Mouse (Mus musculus): ENCODE results near the gene Cpvl. TPM values are rescaled to one million over a fixed set of nuclear protein-coding genes. Genes with fewer than 3 reads are reported as not detected.

The Cpvl gene
- polyA plus RNA-seq, 1 experiment from 2014 or later = not detected

DNA sequence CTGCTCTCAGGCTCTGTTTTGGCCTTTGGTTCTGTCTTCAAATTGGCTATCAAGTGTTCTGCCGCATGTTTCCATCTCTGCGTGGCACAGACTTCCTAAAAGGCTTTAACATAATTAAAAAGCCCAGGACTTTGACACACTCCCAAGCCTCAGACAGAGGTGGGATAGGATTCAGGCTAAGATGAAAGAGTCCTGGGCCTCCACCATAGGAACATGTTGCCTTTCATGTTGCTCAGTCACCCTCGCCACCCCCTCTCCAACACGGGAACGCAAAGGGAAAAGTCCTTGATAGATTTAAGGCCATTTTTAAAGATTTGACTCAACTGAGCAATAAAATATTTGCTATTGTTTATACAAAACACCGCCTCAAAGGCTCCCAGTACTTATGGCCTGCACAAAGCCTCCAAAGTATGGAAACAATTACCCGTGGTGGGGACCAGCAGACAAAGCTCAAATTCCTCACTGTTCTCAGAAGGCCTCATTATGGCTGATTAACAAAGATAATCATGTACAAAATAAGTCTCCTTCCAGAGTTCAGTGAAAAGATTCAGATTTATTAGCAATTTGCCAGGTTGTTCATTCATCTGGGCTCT lies 80.5 kb downstream of the Cpvl start:
- ATAC-seq (ENCODE audit: low read depth) = no peak
- Histone ChIP-seq H3K4me2 (ENCODE audit: low read depth, low read length) (no peak overlapping the region), H3K9me3 (replicated peaks; ENCODE audit: control insufficient read depth, low read length) (no peaks in the 10 kb centered on the region), H3K4me3 (ENCODE audit: low read depth, low read length) (no peak overlapping the region), H3K9ac (ENCODE audit: low read depth, low read length) (no peak overlapping the region), H3K27me3 (ENCODE audit: control insufficient read depth, insufficient read depth, low read depth, low read length) (no peaks in the 10 kb centered on the region), H3K27ac (ENCODE audit: low read length) (no peak overlapping the region), H3K36me3 (ENCODE audit: control insufficient read depth, insufficient read depth) (no peaks in the 10 kb centered on the region), H3K4me1 (ENCODE audit: control insufficient read depth, low read depth, low read length) (no peaks in the 10 kb centered on the region)
- WGBS (ENCODE audit: insufficient replicate concordance) = 67% methylated on average over 7 of the region's 7 CpGs

DNA sequence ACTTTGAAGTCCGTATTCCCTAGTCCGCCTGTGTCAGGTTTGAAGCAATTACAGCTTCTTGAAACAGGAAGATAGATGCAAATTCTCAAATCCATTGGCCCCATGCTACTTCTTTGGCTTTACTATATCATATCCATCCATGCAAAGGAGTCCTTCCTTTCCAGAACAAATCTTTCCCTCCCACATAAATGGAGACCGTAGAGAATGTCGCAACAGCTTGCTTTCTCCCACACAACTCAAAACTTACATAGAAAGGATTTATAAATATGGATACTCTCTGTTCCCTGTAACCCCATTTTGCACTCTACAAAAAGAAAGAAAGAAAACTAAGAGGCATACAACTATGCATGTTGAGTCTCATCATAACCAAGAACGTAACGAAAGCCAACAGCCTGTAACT lies 81.3 kb downstream of the Cpvl start:
- no peaks in the 10 kb centered on the region for H3K4me1 ChIP-seq (ENCODE audit: control insufficient read depth, low read depth, low read length)
- H3K27me3 ChIP-seq (ENCODE audit: control insufficient read depth, insufficient read depth, low read depth, low read length) = no peaks in the 10 kb centered on the region
- no peak overlapping the region for H3K4me3 ChIP-seq (ENCODE audit: low read depth, low read length)
- H3K4me2 ChIP-seq (ENCODE audit: low read depth, low read length) = no peak overlapping the region
- H3K9ac ChIP-seq (ENCODE audit: low read depth, low read length) = no peak overlapping the region
- no peak for ATAC-seq (ENCODE audit: low read depth)
- no peaks in the 10 kb centered on the region for H3K36me3 ChIP-seq (ENCODE audit: control insufficient read depth, insufficient read depth)
- 72% methylated on average over 6 of the region's 6 CpGs for WGBS (ENCODE audit: insufficient replicate concordance)
- H3K27ac ChIP-seq (ENCODE audit: low read length) = no peak overlapping the region
- no peaks in the 10 kb centered on the region for H3K9me3 ChIP-seq (replicated peaks; ENCODE audit: control insufficient read depth, low read length)

DNA sequence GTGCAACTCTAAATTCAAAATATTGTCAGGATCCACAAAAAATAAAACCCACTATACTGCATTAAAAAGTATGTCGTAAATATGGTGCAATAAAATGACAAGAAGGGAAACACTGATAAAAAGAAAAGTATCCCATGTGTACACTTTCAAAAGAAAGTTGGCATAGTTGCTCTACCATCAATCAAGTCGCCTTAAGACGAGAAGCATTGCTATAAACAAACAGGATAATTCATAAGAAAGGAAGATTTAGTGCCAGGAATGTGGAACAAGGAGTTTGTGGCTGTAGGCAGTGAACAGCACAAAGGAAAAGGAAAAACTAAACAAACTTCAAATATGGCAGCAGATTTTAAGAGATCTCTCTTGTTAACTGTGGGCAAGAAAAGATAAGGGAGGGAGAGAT lies 84.7 kb downstream of the Cpvl start:
- no peaks in the 10 kb centered on the region for H3K4me1 ChIP-seq (ENCODE audit: control insufficient read depth, low read depth, low read length)
- 47% methylated on average over 3 of the region's 3 CpGs for WGBS (ENCODE audit: insufficient replicate concordance)
- H3K4me2 ChIP-seq (ENCODE audit: low read depth, low read length) = no peak overlapping the region
- H3K9ac ChIP-seq (ENCODE audit: low read depth, low read length) = no peak overlapping the region
- H3K36me3 ChIP-seq (ENCODE audit: control insufficient read depth, insufficient read depth) = no peaks in the 10 kb centered on the region
- H3K4me3 ChIP-seq (ENCODE audit: low read depth, low read length) = no peak overlapping the region
- H3K27me3 ChIP-seq (ENCODE audit: control insufficient read depth, insufficient read depth, low read depth, low read length) = no peaks in the 10 kb centered on the region
- no peak for ATAC-seq (ENCODE audit: low read depth)
- H3K27ac ChIP-seq (ENCODE audit: low read length) = no peak overlapping the region
- H3K9me3 ChIP-seq (replicated peaks; ENCODE audit: control insufficient read depth, low read length) = no peaks in the 10 kb centered on the region

DNA sequence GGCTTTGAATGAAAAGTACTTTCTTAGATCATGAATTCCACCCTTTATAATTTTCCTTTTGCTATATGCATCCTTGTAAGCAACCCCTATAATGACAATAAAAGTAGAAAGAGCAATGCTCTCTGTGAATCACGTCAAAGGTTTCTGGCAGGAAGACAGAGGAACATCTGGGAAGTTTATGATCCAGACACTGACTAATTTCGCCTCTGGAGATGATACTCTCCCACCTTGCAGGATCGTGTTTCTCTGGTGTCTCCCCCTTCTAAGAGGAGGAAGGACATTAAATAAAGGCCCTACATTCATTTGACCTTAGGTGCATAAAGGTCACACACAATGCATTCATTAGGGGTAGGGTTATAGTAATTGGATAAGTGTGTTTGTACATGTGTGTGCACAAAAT lies 87.4 kb downstream of the Cpvl start:
- ATAC-seq (ENCODE audit: low read depth) = no peak
- Histone ChIP-seq H3K4me3 (ENCODE audit: low read depth, low read length) (no peak overlapping the region), H3K4me1 (ENCODE audit: control insufficient read depth, low read depth, low read length) (no peaks in the 10 kb centered on the region), H3K9me3 (replicated peaks; ENCODE audit: control insufficient read depth, low read length) (no peaks in the 10 kb centered on the region), H3K27ac (ENCODE audit: low read length) (no peak overlapping the region), H3K9ac (ENCODE audit: low read depth, low read length) (no peak overlapping the region), H3K36me3 (ENCODE audit: control insufficient read depth, insufficient read depth) (no peaks in the 10 kb centered on the region), H3K4me2 (ENCODE audit: low read depth, low read length) (no peak overlapping the region), H3K27me3 (ENCODE audit: control insufficient read depth, insufficient read depth, low read depth, low read length) (no peaks in the 10 kb centered on the region)
- 49% methylated on average over 3 of the region's 3 CpGs for WGBS (ENCODE audit: insufficient replicate concordance)

DNA sequence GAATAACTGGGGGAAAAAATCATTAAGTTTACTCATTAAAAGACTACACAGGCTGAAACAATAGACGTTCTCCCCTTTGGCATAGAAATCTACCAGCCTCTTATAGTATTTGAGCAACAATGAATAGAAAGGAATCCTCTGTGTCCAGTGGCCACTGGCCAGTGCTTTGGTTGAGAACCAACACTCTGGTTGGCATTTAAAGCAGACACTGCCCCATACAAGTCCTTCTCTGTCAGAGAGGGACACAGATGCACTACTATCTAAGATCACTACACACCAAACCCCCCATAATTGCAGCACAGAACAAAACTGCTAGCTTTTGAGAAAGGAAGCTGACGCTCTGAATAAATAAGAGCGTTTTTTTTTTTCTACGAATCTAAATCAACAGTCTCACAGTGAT lies 93.5 kb downstream of the Cpvl start:
- Histone ChIP-seq H3K9ac (ENCODE audit: low read depth, low read length) (no peak overlapping the region), H3K4me3 (ENCODE audit: low read depth, low read length) (no peak overlapping the region), H3K9me3 (replicated peaks; ENCODE audit: control insufficient read depth, low read length) (no peaks in the 10 kb centered on the region), H3K36me3 (ENCODE audit: control insufficient read depth, insufficient read depth) (no peaks in the 10 kb centered on the region), H3K27me3 (ENCODE audit: control insufficient read depth, insufficient read depth, low read depth, low read length) (no peaks in the 10 kb centered on the region), H3K4me1 (ENCODE audit: control insufficient read depth, low read depth, low read length) (no peaks in the 10 kb centered on the region; the same call in 1 of the 2 replicates), H3K27ac (ENCODE audit: low read length) (no peak overlapping the region), H3K4me2 (ENCODE audit: low read depth, low read length) (no peak overlapping the region)
- no peak for ATAC-seq (ENCODE audit: low read depth)
- 67% methylated on average over 4 of the region's 4 CpGs for WGBS (ENCODE audit: insufficient replicate concordance)

DNA sequence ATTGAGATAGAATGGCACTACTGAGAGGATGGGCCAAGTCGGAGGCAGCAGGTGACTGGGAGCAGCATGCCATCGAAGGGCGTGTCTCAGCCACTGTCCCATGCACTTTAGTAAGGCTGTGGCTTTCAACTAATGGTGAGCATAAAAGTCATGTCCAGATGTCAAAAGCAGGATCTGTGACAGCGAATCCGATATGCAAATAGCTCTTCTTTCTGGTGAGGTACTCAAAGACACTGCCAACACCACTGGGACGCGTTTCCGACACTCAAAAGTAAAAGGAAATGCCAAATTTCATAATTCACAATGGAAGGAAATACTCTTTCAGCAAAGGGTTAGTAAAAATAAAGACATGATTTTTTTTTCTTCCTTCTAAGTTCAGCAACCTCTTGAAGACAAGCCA lies 94.0 kb downstream of the Cpvl start:
- Histone ChIP-seq H3K9ac (ENCODE audit: low read depth, low read length) (no peak overlapping the region), H3K27ac (ENCODE audit: low read length) (no peak overlapping the region), H3K36me3 (ENCODE audit: control insufficient read depth, insufficient read depth) (no peaks in the 10 kb centered on the region), H3K4me2 (ENCODE audit: low read depth, low read length) (no peak overlapping the region), H3K4me3 (ENCODE audit: low read depth, low read length) (no peak overlapping the region), H3K9me3 (replicated peaks; ENCODE audit: control insufficient read depth, low read length) (no peaks in the 10 kb centered on the region), H3K27me3 (ENCODE audit: control insufficient read depth, insufficient read depth, low read depth, low read length) (no peaks in the 10 kb centered on the region), H3K4me1 (ENCODE audit: control insufficient read depth, low read depth, low read length) (no peaks in the 10 kb centered on the region; the same call in 1 of the 2 replicates)
- 70% methylated on average over 8 of the region's 8 CpGs for WGBS (ENCODE audit: insufficient replicate concordance)
- no peak for ATAC-seq (ENCODE audit: low read depth)

DNA sequence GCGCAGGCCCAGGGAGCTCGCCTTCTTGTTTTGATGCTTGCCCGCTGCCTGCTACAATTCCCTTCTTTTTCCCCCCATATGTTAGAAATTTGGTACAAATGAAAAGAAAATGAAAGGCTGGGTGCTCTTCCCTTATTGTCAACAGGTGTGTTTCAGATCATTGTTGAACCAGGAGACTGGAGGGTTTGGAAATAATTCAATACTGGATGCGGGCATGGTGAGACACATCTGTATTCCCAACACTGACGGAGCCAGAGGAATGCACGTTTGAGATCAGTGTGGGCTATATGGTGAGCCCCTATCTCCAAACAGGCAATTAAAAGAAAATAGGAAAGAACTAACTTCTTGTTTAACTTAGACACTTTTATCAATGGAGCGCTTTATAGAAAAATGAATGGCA lies 95.1 kb downstream of the Cpvl start:
- Histone ChIP-seq H3K9ac (ENCODE audit: low read depth, low read length) (no peak overlapping the region), H3K27ac (ENCODE audit: low read length) (no peak overlapping the region), H3K4me3 (ENCODE audit: low read depth, low read length) (no peak overlapping the region), H3K4me2 (ENCODE audit: low read depth, low read length) (no peak overlapping the region), H3K9me3 (replicated peaks; ENCODE audit: control insufficient read depth, low read length) (no peaks in the 10 kb centered on the region), H3K4me1 (ENCODE audit: control insufficient read depth, low read depth, low read length) (no peaks in the 10 kb centered on the region; the same call in 1 of the 2 replicates), H3K36me3 (ENCODE audit: control insufficient read depth, insufficient read depth) (no peaks in the 10 kb centered on the region), H3K27me3 (ENCODE audit: control insufficient read depth, insufficient read depth, low read depth, low read length) (no peaks in the 10 kb centered on the region)
- WGBS (ENCODE audit: insufficient replicate concordance) = 67% methylated on average over 7 of the region's 7 CpGs
- ATAC-seq (ENCODE audit: low read depth) = no peak

DNA sequence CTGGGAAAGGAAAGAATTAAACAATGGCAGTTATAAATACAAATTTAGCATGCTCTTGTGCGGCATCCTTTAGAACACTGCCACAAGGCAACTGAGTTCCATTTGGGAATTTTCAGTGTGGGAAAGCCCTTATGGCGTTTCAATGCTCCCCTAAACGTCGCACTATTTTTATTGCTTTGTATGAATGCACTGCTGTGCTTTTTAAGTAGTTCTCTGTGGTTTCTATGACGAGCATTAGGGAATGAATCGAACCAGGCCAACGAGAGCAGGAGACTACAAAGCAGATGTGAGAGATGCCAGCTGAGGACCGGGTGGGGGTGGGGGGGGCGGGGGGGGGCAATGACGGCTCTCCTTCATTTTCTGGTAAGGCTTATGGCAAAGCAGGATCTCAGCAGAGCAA lies 96.8 kb downstream of the Cpvl start:
- 48% methylated on average over 10 of the region's 10 CpGs for WGBS (ENCODE audit: insufficient replicate concordance)
- H3K27ac ChIP-seq (ENCODE audit: low read length) = no peak overlapping the region
- ATAC-seq (ENCODE audit: low read depth) = no peak
- H3K4me3 ChIP-seq (ENCODE audit: low read depth, low read length) = no peak overlapping the region
- no peaks in the 10 kb centered on the region for H3K36me3 ChIP-seq (ENCODE audit: control insufficient read depth, insufficient read depth)
- no peaks in the 10 kb centered on the region for H3K9me3 ChIP-seq (replicated peaks; ENCODE audit: control insufficient read depth, low read length)
- no peaks in the 10 kb centered on the region for H3K27me3 ChIP-seq (ENCODE audit: control insufficient read depth, insufficient read depth, low read depth, low read length)
- H3K4me2 ChIP-seq (ENCODE audit: low read depth, low read length) = no peak overlapping the region
- H3K9ac ChIP-seq (ENCODE audit: low read depth, low read length) = no peak overlapping the region
- no peaks in the 10 kb centered on the region; the same call in 1 of the 2 replicates for H3K4me1 ChIP-seq (ENCODE audit: control insufficient read depth, low read depth, low read length)

DNA sequence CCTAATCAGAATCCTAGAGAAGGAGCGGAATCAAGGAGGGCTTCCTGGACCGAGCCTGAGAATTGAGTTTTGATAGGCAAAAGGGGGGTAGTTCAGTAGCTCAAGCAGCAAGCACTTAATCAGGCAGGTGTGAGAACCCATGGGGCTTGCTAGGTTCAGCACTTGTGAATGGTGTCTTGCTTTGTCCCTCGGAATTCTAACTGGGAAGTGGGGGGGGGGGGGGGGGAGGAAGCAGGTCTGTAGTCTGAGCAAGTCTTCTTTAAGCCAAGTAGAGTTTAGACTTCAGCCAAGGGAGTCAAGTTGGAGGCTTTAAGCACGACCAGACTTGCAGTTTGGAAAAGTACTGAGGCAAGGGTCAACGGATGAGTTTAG lies 97.2 kb downstream of the Cpvl start:
- no peak overlapping the region for H3K4me3 ChIP-seq (ENCODE audit: low read depth, low read length)
- no peaks in the 10 kb centered on the region for H3K9me3 ChIP-seq (replicated peaks; ENCODE audit: control insufficient read depth, low read length)
- no peak overlapping the region for H3K27ac ChIP-seq (ENCODE audit: low read length)
- H3K4me1 ChIP-seq (ENCODE audit: control insufficient read depth, low read depth, low read length) = no peaks in the 10 kb centered on the region; the same call in 1 of the 2 replicates
- H3K4me2 ChIP-seq (ENCODE audit: low read depth, low read length) = no peak overlapping the region
- ATAC-seq (ENCODE audit: low read depth) = no peak
- 27% methylated on average over 5 of the region's 5 CpGs for WGBS (ENCODE audit: insufficient replicate concordance)
- no peaks in the 10 kb centered on the region for H3K36me3 ChIP-seq (ENCODE audit: control insufficient read depth, insufficient read depth)
- H3K9ac ChIP-seq (ENCODE audit: low read depth, low read length) = no peak overlapping the region
- H3K27me3 ChIP-seq (ENCODE audit: control insufficient read depth, insufficient read depth, low read depth, low read length) = no peaks in the 10 kb centered on the region

Data from liver, embryonic 16.5 days (tissue).